ENCODE assay signal across 8 mouse cellular contexts in the genomic region with DNA sequence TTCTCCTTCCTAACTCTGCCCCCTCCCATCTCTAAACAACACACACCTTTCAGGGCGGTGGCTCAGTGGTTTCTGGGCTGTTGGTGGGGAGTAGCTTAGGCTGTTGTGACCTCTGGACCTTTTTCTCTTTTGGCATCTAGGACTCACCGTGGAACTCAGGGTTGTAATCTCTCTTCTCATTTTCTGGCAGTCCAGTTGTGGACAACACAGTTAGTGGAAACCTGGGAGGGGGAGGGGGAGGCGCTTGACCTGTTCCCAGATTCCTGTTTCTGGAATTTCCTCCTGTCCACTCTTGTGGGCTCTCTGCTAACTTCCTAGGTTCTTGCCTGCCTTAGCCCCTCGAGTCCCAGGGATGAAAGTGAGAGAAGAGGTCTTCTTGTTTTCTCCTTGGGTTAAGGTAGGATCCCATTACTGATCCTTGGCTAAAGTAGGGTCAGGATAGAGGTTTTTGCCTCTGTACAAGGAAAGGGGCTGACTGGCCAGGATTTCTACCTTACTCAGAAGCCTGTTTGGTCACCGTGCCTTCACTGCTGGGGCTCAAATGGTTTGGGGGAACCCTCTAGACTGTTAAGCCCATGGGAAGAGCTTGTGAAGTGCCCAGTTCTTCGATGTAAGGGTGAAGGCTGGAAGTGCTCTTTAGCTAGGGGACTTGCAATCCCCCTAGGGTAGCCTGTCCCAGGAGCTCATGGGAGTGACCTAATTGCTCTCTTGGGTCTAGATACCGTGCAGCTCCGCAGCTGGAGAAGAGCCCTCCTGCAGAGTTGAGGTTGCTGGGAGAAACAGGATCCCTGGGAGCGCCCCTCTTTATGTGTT. TPM values are rescaled to one million over a fixed set of nuclear protein-coding genes. Genes with fewer than 3 reads are reported as not detected.
DNase-seq lines count a peak whose midpoint lies in the region; ATAC-seq and TF ChIP-seq lines count a peak whose summit lies in the region.

No protein-coding gene starts in this region.

- H3K4me3 ChIP-seq in heart, adult 2 months, result peak overlapping the region; percentile 67
- peak overlapping the region; percentile 93 for H3K4me3 ChIP-seq in embryonic fibroblast, embryonic 13.5 days (ENCODE audit: insufficient read depth, low read length)
- peak overlapping the region; percentile 72 for H3K4me3 ChIP-seq in kidney, embryonic 15.5 days (replicated peaks)
- H3K4me3 ChIP-seq in midbrain, embryonic 13.5 days (replicated peaks), result peak overlapping the region; percentile 70

- WGBS in heart, adult 2 months, result 28% methylated on average over 9 of the region's 9 CpGs
- whole genome bisulfite sequencing in kidney, embryonic 15.5 days, result 22% methylated on average over 9 of the region's 9 CpGs
- 28% methylated on average over 9 of the region's 9 CpGs for WGBS in midbrain, embryonic 13.5 days

- H3K9me3 ChIP-seq in kidney, embryonic 15.5 days (replicated peaks), result no peaks in the 10 kb centered on the region
- no peaks in the 10 kb centered on the region for H3K9me3 ChIP-seq in midbrain, embryonic 13.5 days

- H3K27ac ChIP-seq in heart, adult 2 months, result peak overlapping the region; percentile 84
- peak overlapping the region; percentile 48; the same call in 1 of the 2 replicates for H3K27ac ChIP-seq in embryonic fibroblast, embryonic 13.5 days (ENCODE audit: insufficient read depth, low read length)
- peak overlapping the region; percentile 88 for H3K27ac ChIP-seq in kidney, embryonic 15.5 days
- H3K27ac ChIP-seq in midbrain, embryonic 13.5 days, result peak overlapping the region; percentile 85

- TF ChIP-seq EP300 in heart, adult 2 months (IDR thresholded peaks at IDR 0.05; ENCODE audit: insufficient read depth, low read depth, low read length), result no peak

- DNase-seq in heart, adult 2 months, result no peak
- DNase-seq in heart, postnatal 4 days, result no peak
- DNase-seq in MN1 (ENCODE audit: low spot score) (no peak), adipocyte (ENCODE audit: low spot score) (no peak)

- no peak for ATAC-seq in kidney, embryonic 15.5 days (replicated peaks; ENCODE audit: low FRiP score)
- no peak for ATAC-seq in midbrain, embryonic 13.5 days
- no peak for ATAC-seq in megakaryocyte-erythroid progenitor cell, adult 5-6 weeks (replicated peaks; ENCODE audit: low FRiP score, low TSS enrichment, poor library complexity, severe bottlenecking)

- H3K4me1 ChIP-seq in heart, adult 2 months (ENCODE audit: control insufficient read depth, insufficient read depth, low read length), result peaks cover 4% of the 10 kb centered on the region
- no peaks in the 10 kb centered on the region; the same call in 1 of the 2 replicates for H3K4me1 ChIP-seq in embryonic fibroblast, embryonic 13.5 days (ENCODE audit: control insufficient read depth, insufficient read depth, low read length)
- H3K4me1 ChIP-seq in kidney, embryonic 15.5 days, result peaks cover 40% of the 10 kb centered on the region
- peaks cover 47% of the 10 kb centered on the region for H3K4me1 ChIP-seq in midbrain, embryonic 13.5 days (replicated peaks)

- TF ChIP-seq POLR2A in heart, adult 2 months (IDR thresholded peaks at IDR 0.05; ENCODE audit: insufficient read depth, low read depth, low read length), result no peak
- TF ChIP-seq POLR2A in embryonic fibroblast, embryonic 13.5 days (IDR thresholded peaks at IDR 0.05; ENCODE audit: low read depth, low read length), result no peak

- intact Hi-C loops in heart, adult 2 months (cut with DNase I), result loop anchor here (5.0 to 10.0 kb wide), 5 partner anchors 79 to 334 kb away; partner anchors contain the start of gene Pja1

- H3K4me2 ChIP-seq in kidney, embryonic 15.5 days, result peak overlapping the region; percentile 64
- peak overlapping the region; percentile 76 for H3K4me2 ChIP-seq in midbrain, embryonic 13.5 days (replicated peaks)

- peaks cover 2% of the 10 kb centered on the region for H3K79me2 ChIP-seq in heart, adult 2 months (replicated peaks; ENCODE audit: control insufficient read depth, insufficient read depth, low read length)

- H3K27me3 ChIP-seq in heart, adult 2 months (ENCODE audit: control insufficient read depth, insufficient read depth, low read length), result no peaks in the 10 kb centered on the region
- H3K27me3 ChIP-seq in kidney, embryonic 15.5 days, result peaks cover 21% of the 10 kb centered on the region
- H3K27me3 ChIP-seq in midbrain, embryonic 13.5 days, result peaks cover 13% of the 10 kb centered on the region

- TF ChIP-seq CTCF in heart, adult 2 months (IDR thresholded peaks at IDR 0.05), result no peak
- no peak for TF ChIP-seq CTCF in embryonic fibroblast, embryonic 13.5 days (IDR thresholded peaks at IDR 0.05; ENCODE audit: borderline replicate concordance, insufficient read depth, low read length)

- peak overlapping the region; percentile 94 for H3K9ac ChIP-seq in heart, adult 2 months (ENCODE audit: low read depth, low read length)
- peak overlapping the region; percentile 86 for H3K9ac ChIP-seq in kidney, embryonic 15.5 days
- H3K9ac ChIP-seq in midbrain, embryonic 13.5 days (replicated peaks), result peak overlapping the region; percentile 89

- no peaks in the 10 kb centered on the region for H3K36me3 ChIP-seq in heart, adult 2 months (ENCODE audit: control insufficient read depth, insufficient read depth, low read length)
- H3K36me3 ChIP-seq in kidney, embryonic 15.5 days, result no peaks in the 10 kb centered on the region
- H3K36me3 ChIP-seq in midbrain, embryonic 13.5 days, result no peaks in the 10 kb centered on the region

RNA-seq across cellular contexts. Expression of gene Efnb1, which starts 2.2 kb away (rescaled TPM):
- 10 to 100 TPM; 20.4 to 21.2 TPM for total RNA-seq in heart, adult 2 months (2021)
- 16.0 and 20.6 TPM in 2 replicates for polyA plus RNA-seq in heart, adult 2 months (2012; rRNA removed)
- total RNA-seq in heart, postnatal 4 days (2021), result 10 to 100 TPM; 25.9 to 29.8 TPM
- polyA plus RNA-seq in embryonic fibroblast, embryonic 13.5 days (2011; ENCODE audit: insufficient read length, low read depth, missing spikeins), result 32.6 TPM in 2 replicates
- 62.1 and 69.5 TPM in 2 replicates for polyA plus RNA-seq in kidney, embryonic 15.5 days (2015; fragmentation: Nextera tagmentation; extraction: Ambion mirVana)
- polyA plus RNA-seq in midbrain, embryonic 13.5 days (2015; fragmentation: Nextera tagmentation; extraction: Ambion mirVana), result 24.1 and 36.5 TPM in 2 replicates
- 3.6 and 5.1 TPM in 2 replicates for total RNA-seq in megakaryocyte-erythroid progenitor cell, adult 5-6 weeks (2014; fragmentation: Nextera tagmentation)
- total RNA-seq in megakaryocyte-erythroid progenitor cell, adult 5-6 weeks (2017), result 2.7 and 8.4 TPM in 2 replicates
